Mouse (Mus musculus): Measurements from ENCODE around the gene Ifi205.
"Not testable (repeated sequence)": the region's sequence is repeated elsewhere in the genome, so short reads cannot be mapped to it uniquely, and the experiment has no call there.

The Ifi205 gene

DNA sequence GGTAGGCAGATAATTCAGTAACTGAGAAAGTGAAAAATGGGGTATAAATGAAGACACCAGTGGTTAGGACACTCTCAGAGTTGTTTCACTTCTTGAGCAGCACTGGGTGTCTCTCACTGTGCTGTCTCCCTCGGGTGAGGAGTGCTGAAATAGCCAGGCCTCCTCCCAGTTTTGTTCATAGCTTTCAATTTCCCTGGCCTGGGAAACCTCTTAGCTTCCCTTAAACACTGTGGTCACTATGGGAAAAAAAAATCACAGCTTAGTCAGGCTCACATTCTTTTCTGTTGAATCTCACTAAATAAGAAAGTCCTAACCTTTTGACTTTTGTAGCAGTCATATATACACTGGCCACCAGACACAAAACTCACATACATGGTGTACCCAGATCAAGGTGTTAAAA is at the start of gene Ifi205:
TSS of gene Ifi205 (minus strand) at position 113 of the 400 bp plus-strand sequence.
- DNase-seq (ENCODE audit: inconsistent ontology term) = no peak

DNA sequence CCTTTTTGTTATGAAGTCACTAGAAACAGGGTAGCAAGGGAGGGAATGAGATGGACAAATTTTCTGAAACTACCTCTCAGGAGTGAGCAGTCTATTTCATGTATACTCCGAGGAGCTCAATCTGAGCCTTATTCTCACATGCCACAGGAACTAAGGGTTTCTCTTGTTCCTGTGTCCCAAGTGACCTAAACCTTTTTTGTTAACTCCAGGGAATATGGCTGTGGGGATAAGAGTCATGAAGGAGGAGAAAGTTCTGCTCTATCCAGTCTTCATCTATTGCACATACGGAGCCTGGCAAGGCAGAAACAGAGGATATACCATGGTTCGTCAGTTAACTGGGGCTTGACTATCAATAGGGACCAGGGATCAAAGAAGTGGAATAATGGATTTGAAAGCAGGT is 34.7 kb upstream of the Ifi205 start, which contains the start of gene Olfr430:
TSS of gene Olfr430 (plus strand) at position 301 of the 400 bp plus-strand sequence.
- no peak for DNase-seq (ENCODE audit: inconsistent ontology term)

DNA sequence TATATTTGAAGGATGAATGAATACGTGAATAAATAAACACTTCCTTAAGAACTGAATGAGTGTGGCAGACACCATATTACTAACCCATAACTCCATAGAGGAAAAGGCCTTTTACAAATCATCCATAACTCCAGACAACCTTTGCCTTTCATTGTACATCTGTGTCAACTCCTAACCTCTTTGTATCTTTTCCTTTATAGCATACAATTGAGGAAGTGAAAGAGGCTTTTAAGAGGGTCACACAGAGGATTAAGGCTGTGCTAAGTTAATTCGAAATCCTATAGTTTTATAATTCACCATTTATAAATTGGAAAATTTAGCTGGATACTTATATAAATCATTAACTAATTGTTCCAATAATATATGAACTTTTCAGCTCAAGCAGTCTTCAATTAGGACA is 23.6 kb upstream of the Ifi205 start:
- DNase-seq (ENCODE audit: inconsistent ontology term) = no peak

DNA sequence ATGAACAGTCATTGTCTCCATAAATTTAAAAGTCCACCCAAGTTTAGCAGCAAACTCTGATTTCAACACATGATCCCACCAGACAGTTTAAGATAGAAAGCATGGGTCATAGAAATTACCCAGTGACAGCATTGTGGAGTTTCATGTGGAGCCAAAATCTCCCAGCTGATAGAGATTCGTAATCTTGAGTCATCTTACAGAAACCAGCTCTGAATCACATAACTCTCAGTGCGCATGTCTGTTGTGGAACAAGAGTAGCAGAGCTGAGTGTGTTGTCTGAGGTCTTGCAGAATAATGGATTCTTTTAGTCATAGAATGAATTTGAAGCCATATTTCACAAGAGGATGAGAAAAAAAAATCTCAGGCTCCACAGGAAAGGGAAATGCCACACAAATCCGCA is 21.4 kb upstream of the Ifi205 start:
- peak; percentile 51 for DNase-seq (ENCODE audit: inconsistent ontology term)

DNA sequence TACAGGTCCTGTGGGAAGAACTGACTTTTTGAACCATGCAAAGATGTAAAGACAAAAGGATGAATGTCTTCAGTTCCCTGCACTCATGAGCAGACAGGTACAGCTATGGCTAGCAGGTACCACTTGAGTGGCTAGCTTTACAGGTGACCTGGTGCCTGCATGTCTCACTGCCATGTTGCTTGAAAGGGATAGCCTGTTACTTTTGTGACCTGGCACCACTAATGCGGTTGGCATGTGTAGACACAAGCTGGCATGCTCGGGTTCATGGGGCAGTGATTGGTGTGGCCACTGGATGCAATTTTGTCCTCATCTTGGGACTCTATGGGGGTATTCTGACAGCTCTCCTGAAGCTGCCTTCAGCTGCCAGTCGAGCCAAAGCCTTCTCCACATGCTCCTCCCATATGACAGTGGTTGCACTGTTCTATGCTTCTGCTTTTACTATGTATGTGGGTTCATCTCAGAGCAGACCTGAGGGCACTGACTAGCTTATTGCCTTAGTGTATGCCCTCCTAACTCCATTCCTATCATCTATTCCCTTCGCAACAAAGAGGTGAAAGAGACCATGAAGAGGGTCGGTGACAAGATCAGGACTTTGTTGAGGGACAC is 20.4 kb upstream of the Ifi205 start:
- no peak for DNase-seq (ENCODE audit: inconsistent ontology term)

DNA sequence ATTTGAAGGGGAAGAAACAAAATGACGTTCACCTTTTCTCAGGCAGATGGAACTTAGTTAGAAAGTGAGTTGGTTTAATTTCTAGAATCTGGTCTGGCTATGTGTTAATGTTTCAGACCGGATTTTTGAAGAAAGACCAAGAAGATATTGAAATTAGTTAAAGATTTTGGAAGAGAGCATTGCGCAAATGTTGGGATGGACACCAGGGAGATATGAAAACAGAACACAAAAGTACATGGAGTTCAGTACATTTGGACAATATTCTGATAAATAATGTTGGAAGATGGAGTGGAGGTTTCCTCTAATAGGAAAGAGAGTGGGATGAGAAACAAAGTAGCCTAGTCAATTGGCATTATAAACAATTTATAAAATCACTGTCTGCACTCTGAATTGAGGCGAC is 19.9 kb upstream of the Ifi205 start:
- DNase-seq (ENCODE audit: inconsistent ontology term) = no peak

DNA sequence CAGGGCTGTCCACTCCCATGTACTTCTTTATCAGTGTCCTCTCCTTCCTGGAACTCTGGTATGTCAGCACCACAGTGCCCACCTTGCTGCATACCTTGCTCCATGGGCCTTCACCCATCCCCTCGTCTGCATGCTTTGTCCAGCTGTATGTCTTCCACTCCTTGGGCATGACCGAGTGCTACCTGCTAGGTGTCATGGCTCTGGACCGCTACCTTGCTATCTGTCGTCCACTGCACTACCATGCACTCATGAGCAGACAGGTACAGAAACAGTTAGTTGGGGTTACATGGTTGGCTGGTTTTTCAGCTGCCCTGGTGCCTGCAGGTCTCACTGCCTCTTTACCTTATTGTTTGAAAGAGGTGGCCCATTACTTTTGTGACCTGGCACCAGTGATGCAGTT is 18.9 kb upstream of the Ifi205 start:
- no peak for DNase-seq (ENCODE audit: inconsistent ontology term)

DNA sequence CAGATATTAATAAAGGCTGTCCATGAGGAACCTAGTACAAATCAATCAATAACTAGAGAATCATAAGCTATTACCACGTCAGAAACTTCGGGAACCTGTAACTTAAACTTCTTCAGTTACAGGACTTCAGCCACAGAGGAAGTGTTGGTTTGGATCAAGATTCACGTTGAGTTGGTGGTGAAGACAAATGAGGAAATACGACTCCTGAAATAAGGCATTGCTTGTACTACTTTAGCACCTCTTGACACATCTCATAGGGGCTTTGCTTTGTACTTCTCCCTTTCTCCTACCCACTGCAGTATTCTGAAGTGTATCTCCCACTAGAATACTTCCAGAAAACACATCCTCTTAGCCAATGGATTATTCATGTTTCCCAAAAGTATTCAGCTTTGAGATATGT is 17.7 kb upstream of the Ifi205 start:
- not testable (repeated sequence) for DNase-seq (ENCODE audit: inconsistent ontology term)

DNA sequence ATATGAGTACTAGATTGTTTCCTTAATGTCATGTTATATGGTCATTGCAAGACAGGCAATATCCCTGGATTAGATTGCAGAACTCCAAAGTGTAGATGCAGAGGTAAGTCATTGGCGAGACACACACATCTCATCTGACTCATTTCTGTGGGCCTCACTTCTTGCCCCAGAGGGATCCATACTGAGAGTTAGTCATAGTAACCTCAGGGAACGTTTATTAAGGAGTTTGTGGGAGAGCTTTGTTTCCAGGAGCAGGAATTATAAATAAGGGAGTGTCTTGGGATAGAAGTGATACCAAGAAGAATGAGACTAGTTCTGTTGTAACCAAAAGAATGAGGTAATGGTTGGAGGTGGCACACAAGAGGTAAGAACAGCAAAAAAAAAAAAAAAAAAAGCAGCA is 17.3 kb upstream of the Ifi205 start, which contains the start of gene Olfr432:
TSS of gene Olfr432 (plus strand) at position 313 of the 400 bp plus-strand sequence.
- no peak for DNase-seq (ENCODE audit: inconsistent ontology term)

DNA sequence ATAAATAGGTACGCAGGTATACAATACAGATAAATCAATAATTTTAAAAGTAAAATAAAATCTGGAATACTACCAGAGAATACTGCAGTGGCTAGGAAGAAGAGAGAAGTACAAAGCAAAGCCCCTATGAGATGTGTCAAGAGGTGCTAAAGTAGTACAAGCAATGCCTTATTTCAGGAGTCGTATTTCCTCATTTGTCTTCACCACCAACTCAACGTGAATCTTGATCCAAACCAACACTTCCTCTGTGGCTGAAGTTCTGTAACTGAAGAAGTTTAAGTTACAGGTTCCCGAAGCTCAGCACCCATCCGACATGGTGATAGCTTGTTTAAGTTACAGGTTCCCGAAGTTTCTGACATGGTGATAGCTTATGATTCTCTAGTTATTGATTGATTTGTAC is 16.6 kb upstream of the Ifi205 start:
- DNase-seq (ENCODE audit: inconsistent ontology term) = not testable (repeated sequence)

DNA sequence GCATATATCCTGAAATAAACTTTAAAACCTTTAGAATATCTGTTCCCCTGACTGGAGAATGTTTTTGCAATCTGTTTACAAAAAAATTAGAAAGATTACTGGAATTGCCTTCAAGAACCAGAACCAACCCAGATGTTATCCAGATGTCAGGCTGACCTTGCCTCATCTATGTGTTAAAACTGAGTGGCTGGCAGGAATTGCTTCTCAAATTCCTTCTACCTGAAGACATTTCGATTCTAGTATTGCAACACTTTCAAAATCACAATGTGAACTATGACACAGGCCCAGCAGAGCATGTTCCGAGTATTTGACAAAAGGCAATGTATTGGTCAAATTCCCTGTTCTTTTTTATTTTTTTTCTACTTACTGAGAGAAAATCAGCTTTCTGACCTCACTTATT is 12.8 kb upstream of the Ifi205 start:
- no peak for DNase-seq (ENCODE audit: inconsistent ontology term)

DNA sequence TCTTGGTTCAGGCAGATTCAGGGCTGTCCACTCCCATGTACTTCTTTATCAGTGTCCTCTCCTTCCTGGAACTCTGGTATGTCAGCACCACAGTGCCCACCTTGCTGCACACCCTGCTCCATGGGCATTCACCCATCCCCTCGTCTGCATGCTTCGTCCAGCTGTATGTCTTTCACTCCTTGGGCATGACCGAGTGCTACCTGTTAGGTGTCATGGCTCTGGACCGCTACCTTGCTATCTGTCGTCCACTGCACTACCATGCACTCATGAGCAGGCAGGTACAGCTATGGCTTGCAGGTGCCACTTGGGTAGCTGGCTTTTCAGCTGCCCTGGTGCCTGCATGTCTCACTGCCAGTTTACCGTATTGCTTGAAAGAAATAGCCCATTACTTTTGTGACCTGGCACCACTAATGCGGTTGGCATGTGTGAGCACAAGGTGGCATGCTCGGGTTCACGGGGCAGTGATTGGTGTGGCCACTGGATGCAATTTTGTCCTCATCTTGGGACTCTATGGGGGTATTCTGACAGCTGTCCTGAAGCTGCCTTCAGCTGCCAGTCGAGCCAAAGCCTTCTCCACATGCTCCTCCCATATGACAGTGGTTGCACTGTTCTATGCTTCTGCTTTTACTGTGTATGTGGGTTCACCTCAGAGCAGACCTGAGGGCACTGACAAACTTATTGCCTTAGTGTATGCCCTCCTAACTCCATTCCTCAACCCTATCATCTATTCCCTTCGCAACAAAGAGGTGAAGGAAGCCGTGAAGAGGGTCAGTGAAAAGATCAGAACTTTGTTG is 10.7 kb upstream of the Ifi205 start:
- DNase-seq (ENCODE audit: inconsistent ontology term) = not testable (repeated sequence)

DNA sequence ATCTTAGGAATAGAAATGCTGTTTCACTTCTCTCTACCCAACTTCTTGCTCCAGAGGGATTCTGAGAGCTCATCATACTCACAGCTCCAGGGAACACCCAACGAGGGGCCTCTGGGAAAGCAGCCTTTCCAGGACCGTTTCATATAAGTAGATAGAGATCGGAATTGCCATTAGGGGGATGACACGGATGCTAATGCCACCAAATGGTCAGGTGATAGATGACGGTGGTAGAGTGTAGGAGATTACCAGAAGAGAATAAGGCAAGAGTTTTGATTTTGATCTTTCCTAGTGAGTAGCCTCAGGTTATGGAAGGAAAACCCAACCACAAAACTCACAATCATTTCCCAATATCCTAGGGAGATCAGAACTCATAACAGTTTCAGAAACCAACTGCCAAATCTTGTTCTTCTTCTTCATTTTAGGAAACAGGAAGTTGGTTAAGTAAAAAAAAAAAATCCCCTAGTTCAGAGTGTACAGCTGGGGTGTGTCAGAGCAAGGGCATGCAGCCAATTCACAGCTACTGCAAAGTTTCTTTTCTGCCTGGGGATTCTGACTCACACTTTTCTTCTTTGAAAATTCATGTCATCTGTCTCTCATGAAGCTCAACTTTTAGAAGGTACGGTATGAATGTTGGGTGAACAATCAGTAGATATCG is 9.0 kb upstream of the Ifi205 start, which contains the start of gene Olfr433:
TSS of gene Olfr433 (plus strand) at position 183 of the 655 bp plus-strand sequence.
- DNase-seq (ENCODE audit: inconsistent ontology term) = peak; percentile 67

DNA sequence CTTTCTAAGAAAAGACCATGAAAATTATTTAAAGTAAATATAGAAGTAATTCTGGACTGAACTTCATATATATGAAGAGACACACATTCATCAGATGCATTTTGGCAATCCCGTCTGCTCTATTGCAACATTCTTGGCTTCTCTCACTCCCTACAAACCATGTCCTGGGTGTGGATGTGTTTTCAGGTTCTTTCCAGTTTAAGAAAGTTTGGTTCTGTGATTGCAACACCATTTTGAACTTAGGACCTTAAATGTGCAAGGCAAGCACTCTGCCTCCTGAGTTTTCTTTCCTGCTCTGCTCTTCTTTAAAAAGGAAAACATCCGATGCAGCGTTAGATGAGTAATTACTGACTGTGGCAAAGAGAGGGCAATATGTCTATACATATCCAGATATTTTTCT is 6.9 kb upstream of the Ifi205 start:
- no peak for DNase-seq (ENCODE audit: inconsistent ontology term)

DNA sequence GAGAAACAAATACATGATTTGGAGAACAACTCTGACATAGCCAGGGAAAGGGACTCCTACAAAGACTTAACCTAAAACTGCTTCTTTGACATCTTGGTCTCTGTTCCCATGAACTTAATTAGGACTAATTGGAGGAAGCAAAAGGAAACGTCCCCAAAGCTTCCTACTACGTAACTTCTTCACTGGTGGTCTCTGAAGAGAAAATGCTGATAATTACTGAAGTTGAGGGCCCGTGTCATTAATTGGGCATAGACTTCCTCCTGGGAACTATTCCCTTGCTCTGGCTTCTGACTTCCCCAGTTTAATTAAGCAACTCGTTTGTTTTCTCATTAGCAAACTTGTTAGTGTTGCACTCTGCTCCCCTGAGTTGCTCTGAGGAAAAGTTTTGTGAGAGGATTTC is 4.2 kb upstream of the Ifi205 start:
- DNase-seq (ENCODE audit: inconsistent ontology term) = peak; percentile 22

DNA sequence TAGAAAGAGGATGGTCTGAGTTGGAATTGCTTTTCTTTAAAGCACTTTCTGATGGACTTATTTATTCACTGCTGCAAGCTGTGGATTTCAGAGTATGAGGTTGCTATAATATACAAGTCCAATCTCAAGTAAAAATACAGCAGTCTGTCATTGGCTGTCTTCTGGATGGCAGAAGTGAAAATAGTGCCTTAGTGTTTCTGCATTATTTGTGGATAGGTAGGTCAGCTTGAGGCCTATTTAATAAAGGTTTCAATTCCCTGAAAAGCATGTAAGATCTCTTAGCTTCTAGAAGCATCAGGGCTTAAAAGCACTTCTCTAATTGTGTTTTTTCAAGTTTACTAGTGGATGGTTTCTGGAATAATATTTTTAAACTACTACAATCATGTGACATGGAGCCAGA is 24.6 kb downstream of the Ifi205 start:
- not testable (repeated sequence) for DNase-seq (ENCODE audit: inconsistent ontology term)

DNA sequence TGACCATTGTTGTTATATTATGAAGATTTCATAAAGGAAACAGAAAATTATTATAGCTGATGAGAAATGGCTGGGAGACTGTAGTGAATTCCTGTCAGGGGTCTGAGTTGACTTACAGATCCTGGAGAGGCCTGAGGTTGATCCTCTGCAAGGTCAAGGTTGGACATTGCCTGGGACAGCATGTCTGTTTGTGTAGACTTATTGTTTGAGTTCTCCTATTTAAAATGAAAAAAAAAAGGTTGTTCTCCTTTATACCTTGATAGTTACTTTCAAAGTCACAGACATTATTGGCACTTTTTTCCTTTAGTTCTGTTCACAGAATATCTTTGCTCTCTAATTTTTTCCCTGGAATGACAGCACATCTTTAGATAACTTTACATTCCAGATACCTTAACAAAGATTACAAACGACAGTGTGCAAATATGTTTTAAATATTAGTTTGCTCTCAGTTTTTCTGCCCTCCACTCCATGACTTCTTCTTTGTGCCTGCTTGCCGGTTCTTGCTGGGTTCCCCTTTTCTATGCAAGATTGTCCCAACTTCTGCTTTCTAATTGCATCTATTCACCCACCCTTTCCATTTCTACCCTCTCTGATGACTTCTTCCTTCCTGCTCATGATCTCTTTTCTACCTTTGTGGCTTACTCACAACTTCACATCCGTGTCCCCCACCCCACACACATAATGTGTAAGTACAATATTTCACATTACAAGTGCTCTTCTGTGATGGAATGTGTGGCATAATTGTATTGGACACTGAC is 27.1 kb downstream of the Ifi205 start:
- not testable (repeated sequence) for DNase-seq (ENCODE audit: inconsistent ontology term)

DNA sequence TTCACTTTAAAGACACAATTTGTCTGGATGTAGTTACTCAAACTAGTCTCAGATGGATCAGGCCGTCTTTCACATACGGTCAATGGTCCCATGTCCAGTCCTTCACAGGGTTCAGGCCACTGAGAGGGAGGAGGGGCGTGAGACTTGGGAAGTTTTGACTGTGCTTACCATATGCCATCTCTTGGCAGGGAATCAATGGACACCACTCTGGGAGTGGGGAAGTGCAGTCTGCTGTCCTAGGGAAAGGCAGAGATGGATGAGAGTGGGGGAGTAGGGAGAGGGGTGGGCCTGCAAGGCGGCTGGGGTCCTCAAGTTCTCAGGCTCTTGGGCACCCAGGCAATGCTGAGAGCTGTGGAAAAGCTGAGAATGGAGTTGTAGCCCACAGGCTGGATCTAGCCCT is 36.6 kb downstream of the Ifi205 start:
- DNase-seq (ENCODE audit: inconsistent ontology term) = no peak

DNA sequence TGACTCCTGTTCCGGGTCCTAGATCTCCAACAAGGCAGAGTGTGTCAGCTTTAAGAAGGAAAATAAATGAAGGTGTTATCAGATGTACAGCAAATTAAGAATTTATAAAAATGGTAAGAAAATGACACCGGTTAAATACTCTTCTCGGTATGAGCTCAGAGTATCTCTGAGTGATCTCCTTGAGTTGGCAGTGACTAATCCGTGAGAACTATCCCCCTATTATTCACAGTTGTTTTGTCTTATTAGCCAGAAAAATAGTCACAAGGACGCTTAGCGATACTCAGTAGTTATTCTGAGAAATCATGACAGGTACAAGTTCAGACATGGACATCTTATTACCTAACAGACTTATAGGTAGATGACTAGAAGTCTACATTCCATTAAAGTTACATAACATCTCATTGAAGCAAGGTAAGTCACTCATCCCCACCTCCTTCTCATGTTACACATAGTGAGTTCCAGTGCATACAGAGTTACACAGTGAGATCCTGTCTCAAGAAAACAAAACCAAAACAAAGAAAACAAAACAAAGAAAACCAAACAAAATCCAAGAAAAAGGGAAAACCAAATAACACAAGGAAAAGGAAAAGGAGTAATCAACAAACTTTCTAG is 48.8 kb downstream of the Ifi205 start, which contains the start of gene Ifi202b:
TSS of gene Ifi202b (minus strand) at position 51 of the 612 bp plus-strand sequence.
- not testable (repeated sequence) for DNase-seq (ENCODE audit: inconsistent ontology term)

DNA sequence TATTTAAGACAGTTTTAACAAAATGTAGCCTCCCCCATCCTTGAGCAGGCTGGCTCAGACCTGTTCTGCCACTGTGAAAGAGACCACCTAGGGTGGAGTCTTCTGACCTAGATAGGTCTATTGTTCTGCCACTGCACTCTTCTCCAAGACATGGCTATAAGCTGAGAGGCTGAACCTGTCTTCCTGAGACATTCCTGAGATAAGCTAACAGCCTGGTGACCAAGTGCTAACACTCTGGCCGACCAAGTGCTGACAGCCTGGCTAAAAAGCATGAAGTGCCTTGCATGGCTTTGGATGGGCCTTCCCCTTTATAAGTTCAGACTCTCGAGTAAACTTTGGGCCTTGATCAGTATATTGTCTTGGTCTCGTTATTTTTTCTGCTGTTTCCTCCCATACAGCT is 50.6 kb downstream of the Ifi205 start:
- not testable (repeated sequence) for DNase-seq (ENCODE audit: inconsistent ontology term)

DNA sequence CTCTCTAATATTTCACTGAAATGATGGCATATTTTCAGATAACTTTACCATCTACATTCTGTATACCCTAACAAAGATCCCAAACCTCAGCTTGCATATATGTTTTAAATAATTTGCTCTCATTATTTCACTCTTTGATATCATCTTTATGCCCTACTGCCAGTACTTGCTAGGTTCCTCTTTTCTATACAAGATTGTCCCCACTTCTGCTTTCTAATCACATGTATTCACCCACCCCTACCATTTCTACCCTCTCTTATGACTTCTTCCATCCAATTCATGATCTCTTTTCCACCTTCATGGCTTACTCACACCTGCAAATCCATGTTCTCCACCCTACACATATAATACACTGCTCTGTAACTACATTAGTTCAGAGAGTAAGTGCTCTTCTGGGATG is 54.0 kb downstream of the Ifi205 start:
- DNase-seq (ENCODE audit: inconsistent ontology term) = no peak
